Mouse (Mus musculus) lung, postnatal 0 days (tissue): ENCODE measurements around the gene Tppp3.
A peak's percentile ranks its signal among the peaks of the same experiment; 100 is the strongest.

ENCODE experiments used
- CTCF ChIP-seq: IDR thresholded peaks from 2 replicates; pipeline ENCODE4 v1.5.1; 2016; ENCODE audit warnings: antibody characterized with exemption, mild to moderate bottlenecking
- EP300 ChIP-seq: IDR thresholded peaks from 2 replicates; pipeline ENCODE4 v1.6.1; 2016; ENCODE audit warnings: antibody characterized with exemption, mild to moderate bottlenecking, control low read depth

DNA sequence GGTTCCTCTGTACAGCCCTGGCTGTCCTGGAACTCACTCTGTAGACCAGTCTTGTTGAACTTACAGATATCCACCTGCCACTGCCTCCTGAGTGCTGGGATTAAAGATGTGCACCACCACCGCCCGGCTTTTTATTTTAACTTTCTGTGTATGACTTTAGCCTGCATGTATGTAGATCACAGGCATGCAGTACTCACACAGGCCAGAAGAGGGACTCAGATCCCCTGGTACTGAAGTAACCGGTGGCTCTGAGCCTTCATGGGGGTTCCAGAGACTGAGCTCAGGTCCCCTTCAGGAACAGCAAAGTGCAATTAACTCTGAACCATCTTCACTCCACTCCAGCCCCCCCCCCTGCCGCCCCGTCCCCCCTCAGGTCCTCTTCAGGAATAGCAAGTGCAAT lies 32.5 kb downstream of the Tppp3 start:
- TF ChIP-seq CTCF (peak; percentile 67), EP300 (no peak)
